Mouse (Mus musculus): ENCODE results near the gene Gne.

The Gne gene

DNA sequence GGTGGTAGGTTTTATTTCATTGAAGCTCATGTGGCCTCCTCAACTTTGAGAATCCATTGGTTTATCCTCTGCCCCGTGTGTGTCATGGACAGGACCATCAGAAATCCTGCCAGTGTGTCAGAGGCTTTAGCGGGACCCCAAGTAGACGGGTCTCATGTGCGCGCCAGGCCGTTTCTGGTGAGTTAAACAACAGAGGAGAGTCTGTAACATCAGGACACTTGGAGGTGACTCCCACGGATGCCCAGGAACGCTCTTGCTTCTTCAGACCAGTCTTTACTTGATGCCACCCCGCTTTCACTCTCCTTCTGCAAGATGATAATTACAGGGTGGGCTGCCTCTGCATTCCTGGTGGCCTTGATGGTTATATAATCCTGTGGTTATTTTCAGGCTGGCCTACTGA, 60.3 kb downstream of the Gne start:
- no peak for DNase-seq (ENCODE audit: low spot score)

DNA sequence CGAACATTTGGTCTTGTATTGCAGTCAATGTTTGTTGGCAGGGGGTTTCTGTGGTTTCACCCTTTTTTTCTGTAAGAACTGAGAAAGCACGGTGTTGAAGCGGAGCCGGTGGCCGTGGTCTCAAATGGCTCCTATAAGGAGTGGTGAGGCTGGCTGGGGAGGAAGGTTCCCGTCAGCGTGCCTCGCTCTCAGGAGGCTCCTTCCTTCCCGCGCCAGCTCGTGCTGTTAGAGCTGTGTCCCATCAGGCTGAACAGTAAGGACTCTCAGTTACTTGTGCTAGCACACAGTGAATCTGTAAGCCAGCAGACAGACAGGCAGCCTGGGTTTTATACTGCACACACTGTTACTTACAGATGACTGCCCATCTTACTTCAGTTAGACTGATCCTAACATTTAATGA, 61.2 kb downstream of the Gne start:
- DNase-seq (ENCODE audit: low spot score): no peak

DNA sequence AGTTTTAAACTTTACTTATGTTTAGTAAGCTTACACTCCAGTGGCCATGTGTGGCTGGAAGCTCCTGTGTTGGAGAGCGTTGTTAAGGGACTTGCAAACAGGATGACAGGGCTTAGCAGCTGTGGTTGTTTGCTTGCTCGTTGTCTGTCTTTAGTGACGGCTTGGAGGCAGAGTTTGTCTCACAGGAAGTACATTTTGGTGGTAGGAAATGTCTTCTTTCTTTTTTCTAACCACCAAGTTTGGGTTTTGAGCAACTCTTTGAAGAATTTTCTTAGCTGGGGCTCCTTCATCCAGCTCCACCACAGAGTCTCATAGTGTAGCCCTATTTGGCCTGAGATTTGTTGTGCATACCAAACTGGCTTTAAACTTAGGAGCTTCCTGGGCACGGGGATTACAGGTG, 61.7 kb downstream of the Gne start:
- no peak for DNase-seq (ENCODE audit: low spot score)

DNA sequence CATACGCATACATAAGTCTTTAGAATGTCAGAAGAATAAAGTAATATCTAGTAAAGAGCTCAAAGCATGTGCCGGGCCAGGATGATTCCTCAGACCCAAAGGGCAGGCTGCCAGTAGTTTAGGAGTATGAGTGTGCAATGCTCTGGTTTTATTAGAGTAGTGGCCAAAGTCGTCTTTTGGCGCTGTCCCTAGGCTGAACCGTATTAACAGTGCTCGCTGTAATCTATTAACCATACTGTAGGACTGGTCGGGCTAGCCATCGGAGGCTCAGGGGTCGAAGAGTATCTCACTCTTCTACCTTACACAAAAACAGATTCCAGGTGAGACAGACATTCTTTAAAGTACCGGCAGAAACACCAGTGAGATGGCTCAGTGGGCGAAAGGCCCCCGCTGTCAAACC, 67.2 kb downstream of the Gne start:
- DNase-seq (ENCODE audit: low spot score): no peak

DNA sequence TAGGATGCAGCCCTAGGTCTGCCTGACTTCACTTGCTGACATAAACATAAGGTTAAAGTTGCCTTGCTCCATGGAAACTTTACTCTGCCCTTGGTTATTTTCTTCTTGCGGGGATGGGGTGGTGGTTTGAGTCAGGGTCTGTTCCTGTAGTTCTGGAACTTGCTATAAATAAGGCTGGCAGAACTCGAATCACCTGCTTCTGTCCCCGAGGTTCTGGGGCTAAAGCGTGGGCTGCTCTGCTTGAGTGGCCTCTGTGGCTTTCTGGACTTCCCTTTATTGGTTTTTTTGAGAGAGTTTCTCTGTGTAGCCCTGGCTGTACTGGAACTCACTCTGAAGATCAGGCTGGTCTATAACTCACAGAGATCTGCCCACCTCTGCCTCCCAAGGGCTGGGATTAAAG, 67.9 kb downstream of the Gne start:
- DNase-seq (ENCODE audit: low spot score): no peak

DNA sequence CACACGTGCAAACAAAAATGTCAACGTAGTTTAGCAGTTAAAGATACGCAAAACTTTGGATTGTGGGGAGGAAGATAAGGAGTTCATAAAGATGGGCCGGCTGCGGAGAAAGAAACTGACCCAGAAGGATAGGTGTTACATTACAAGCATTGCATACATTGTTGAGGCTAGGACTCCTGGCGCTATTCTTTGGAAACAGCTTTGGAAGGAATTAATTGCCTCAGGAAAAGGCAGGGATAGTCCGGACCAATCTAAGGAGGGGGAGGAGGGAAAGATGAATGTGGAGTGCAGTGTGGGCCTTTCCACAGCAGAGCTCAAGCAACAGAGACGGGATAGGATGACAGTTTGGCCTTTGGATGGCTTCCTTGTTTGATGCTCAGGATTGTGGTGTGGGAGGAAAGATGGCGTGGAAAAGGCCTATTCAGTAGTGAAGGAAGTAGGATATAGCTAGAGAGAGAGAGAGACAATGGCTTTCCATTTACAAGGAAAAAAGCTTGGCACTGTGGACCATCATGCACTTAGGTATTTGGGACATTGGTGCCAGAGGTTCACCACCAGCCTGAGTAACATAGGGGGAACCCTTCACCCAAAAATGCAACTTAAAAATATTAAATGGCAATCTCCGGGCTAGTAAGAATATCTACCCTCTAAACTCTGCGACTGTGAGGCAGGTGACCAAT, 70.4 kb downstream of the Gne start:
- no peak for DNase-seq (ENCODE audit: low spot score)

DNA sequence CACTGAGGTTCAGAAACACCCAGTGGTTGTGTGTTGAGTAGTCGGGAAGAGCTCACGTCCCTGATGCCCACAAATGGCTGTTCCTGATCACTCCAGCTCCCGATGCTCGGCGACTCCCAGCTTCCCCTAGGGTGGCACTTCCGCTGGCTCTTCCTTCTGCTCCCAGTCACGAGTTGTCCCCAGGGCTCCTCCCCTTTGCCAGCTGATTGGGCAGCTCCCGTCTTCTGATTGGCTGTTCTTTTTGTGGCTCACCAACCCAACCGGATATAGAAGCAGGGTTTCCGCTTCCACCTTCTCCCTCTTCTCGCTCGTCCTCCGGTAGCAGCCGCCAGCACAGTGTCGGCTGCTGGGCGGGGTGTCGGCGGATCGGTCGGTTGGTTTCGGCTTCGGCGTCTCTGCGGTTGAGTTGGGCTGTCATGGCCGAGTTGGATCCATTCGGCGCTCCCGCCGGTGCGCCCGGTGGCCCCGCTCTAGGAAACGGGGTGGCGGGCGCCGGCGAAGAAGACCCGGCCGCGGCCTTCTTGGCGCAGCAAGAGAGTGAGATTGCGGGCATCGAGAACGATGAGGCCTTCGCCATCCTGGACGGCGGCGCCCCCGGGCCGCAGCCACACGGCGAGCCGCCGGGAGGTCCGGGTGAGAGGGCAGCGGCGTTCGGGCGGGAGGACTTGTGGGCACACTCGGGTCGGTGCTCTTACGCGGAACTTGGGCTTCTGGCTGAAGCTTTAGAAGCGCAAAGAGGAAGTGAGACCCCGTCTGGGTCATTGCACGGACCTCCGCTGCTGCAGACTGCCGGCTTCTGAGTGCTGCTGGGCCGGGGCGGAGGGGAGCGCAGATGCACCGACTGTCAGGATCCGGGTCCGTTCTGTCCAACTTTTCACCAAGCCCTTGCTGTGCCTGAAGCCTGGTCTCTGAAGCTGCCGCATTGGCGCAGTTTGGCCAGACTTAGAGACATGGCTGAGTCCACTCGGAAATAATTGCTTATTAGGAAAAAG, 71.3 kb downstream of the Gne start:
- peak; percentile 86 for DNase-seq (ENCODE audit: low spot score)

DNA sequence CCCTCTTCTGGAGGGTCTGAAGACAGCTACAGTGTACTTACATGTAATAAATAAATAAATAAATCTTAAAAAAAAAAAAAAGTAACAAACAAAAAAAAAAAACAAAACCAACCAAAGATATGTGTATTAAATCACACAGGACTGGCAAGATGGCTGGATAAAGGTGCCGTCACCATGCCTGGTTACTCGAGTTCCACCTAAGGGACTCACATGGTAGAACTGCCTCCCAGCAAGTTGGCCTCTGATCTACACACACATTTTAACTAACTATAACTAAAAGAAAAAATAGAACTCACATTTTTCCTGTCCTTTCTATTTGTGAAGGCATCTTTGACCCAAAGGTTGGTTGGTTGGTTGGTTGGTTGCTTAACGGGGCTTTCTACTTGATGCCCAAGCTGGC, 72.2 kb downstream of the Gne start:
- no peak for DNase-seq (ENCODE audit: low spot score)

DNA sequence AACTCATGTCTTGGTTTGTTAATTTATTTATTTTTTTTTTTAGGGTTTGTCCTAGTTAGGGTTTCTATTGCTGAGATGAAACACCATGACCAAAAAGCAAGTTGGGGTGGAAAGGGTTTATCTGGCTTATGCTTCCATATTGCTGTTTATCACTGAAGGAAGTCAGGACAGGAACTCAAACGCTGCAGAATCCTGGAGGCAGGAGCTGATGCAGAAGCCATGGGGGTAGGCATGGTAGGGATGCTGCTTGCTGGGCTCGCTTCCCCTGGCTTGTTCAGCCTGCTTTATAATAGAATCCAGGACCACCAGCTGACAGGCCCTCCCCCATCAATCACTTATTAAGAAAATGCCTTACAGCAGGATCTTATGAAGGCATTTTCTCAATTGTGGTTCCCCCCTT, 73.1 kb downstream of the Gne start:
- no peak for DNase-seq (ENCODE audit: low spot score)

DNA sequence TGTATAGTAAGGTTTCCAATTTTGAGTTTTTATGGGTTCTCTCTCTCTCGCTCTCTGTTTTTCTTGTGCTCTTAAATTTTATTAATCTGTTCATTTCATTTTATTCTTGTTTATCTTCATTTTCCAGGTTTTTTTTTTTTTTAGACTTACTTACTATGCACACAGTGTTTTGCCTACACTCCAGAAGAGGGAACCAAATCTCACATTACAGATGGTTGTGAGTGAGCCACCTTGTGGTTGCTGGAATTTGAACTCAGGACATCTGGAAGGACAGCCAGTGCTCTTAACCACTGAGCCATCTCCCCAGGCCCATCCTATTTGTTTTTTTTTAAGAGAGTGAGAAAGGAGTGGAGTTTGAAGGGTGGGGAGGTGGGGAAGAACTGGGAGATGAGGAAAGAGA, 73.8 kb downstream of the Gne start:
- no peak for DNase-seq (ENCODE audit: low spot score)

DNA sequence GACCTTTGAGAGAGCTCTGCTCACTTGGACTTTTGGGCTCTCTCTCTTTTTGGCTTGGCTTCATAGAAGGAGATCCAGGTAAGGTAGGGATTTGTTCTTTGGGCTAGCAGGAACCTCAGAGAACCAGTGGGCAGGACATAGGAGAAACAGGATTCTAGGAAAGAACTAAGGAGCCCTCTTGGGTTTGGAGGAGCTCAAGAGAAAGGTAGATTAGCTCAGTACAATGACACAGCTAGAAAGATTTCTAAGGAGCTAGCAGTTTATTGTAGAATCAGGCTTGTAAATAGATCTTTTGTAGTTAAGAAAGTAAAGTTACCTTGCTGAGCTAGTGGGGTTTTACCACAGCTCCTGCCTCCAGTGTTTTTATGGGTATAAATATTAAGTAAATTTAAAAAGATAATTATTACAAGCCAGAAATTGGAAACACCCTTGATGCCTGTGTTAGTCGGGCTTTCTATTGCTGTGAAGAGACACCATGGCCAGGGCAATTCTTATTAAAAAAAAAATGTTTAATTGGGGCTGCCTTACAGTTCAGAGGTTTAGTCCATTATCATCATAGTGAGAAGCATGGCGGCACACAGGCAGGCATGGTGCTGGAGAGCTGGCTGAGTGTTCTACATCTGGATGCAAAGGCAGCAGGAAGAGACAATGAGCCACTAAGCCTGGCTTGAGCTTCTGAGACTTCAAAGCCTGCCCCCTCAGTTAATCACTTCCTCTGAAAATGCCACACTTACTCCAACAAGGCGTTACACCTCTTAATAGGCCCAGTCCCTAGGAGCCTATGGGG, 79.2 kb downstream of the Gne start:
- DNase-seq (ENCODE audit: low spot score): no peak

DNA sequence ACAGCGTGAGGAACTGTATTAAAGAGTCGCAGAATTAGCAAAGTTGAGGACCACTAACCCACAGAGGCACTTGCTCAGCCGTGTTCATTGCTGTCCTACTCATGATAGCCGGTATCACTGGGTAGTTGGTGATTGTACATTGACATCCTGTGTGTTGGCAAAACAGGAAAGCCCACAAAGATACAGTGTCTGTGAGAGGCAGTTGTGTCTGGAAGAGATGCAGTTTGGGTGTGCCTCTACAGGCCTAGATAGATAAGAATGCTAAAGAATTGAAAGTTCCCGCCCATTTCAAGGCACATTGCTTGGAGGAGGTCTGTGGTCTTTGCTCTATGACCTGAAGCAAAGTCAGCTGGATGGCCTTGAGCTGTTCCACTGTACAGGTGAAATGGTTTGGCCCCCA, 79.9 kb downstream of the Gne start, which contains the start of gene Clta:
TSS of gene Clta (plus strand) at position 327 of the 400 bp plus-strand sequence.
- DNase-seq (ENCODE audit: low spot score): no peak

DNA sequence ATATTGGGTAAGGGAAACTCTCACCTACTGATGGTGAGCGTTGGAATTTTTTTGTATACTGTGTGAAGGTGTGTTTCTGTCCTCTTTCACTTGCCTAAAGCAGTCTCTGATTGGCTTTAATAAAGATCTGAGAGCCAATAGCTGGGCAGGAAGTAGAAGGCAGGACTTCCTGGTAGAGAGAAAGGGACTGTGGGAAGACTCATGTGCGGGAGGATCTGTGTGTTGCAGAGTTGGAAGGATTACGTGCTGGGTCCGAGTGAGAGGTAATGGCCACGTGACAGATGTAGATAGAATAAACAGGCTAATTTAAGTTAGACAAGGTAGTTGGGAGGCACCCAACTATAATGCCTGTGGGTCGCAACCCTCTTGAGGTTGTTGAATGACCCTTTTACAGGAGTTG, 80.4 kb downstream of the Gne start:
- DNase-seq (ENCODE audit: low spot score): no peak

DNA sequence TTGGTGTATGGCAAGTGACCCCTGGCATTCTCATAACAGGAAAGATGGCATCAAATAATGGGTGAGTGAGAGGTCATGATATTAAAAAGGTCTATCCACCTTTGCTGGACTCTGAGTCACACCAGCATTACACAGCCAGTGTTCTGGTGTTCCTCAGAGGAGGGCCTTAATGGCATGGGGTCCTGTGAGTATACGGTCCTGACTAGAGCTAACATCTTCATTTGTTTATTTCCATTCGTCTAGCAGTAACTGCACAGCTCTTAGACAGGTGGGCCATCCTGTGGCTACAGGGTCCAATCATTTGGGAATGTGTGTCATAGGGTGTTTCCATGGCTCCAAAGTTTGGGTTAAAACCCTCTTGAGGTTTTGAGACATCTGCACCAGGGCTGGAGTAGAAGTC, 89.6 kb downstream of the Gne start:
- DNase-seq (ENCODE audit: low spot score): no peak

DNA sequence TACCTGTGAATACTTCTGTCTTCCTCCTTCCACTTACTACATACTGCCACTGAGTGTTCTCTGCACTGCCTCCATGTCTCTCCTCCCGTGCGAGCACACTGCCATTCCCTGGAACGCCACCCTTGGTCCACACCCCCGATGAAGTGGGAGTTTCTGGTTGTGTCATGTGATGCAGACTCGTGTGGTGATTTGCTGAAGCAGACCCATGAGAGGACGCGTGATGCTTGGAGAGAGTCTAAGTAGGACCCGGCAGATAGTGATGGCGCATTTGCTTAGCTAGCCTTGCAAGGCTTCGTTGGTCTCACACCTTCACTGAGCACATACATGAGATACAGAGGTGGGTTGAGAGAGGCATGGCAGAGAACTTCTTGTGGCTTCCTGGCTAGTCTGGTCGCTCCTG, 90.9 kb downstream of the Gne start:
- DNase-seq (ENCODE audit: low spot score): no peak

DNA sequence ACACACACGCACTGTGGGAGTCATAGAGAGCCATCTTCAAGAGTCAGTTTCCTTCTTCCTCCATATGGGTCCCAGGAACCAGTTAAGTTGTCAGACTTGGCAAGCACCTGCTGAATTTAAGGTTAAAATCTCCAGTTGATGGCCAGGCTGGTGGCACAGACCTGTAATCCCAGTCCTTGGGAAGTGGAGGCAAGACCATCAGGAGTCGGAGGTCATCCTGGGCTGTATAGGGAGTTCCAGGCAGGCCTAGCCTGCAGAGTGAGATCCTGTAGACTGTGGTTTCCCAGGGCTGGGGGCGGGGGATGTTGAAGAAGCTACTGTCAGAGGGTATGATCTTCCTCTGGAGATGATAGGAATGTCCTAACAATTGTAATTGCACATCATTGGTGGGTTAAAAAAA, 95.0 kb downstream of the Gne start:
- no peak for DNase-seq (ENCODE audit: low spot score)

DNA sequence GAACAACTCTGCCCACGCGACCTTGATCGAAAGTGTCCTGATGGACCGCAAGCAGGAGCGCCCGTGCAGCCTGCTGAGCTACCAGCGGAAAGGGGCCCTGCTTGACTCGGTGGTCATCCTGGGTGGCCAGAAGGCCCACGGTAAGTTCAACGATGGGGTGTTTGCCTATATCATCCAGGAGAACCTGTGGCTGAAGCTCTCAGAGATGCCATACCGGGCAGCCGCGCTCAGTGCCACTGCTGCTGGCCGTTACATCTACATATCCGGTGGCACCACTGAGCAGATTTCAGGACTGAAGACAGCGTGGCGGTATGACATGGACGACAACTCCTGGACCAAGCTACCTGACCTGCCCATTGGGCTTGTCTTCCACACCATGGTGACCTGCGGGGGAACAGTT, 99.7 kb downstream of the Gne start:
- DNase-seq (ENCODE audit: low spot score): no peak
